Mouse (Mus musculus): Measurements from ENCODE around the gene Snrpb2. TPM values are rescaled to one million over a fixed set of nuclear protein-coding genes. Genes with fewer than 3 reads are reported as not detected.
A peak's percentile ranks its signal among the peaks of the same experiment; 100 is the strongest.

Gene Snrpb2
- polyA plus RNA-seq, 1 experiment from 2014 or later: 56.9 TPM

DNA sequence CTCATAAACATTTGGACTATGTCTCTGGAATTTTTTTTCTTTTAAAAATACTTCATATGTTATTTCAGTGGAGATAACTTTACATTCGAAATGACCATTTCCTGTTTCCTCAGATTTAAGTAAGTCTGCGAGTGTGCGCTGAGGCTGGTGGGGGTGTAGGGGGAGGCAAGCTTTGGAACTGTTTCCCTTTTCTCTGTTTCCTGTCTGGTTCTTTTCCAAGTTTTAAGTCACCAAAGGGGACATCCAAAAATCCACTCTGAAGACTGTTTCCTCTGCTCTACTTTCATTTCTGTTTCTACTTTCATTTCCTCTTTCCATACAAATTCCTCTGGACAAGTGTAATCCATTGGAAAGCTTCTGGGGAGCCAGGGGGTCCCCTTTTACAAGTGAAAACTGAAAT lies 18.9 kb downstream of the Snrpb2 start:
- H3K27ac ChIP-seq: no peak overlapping the region
- no peak overlapping the region for H3K4me3 ChIP-seq (replicated peaks; ENCODE audit: low read length)
- no peak for DNase-seq (ENCODE audit: low spot score)
- no peaks in the 10 kb centered on the region for H3K27me3 ChIP-seq (ENCODE audit: control insufficient read depth, insufficient read depth, low read length)
- no peaks in the 10 kb centered on the region for H3K9me3 ChIP-seq (ENCODE audit: control insufficient read depth, low read length)
- ATAC-seq (ENCODE audit: low FRiP score): no peak
- 93% methylated on average over 3 of the region's 3 CpGs for WGBS
- no peak overlapping the region for H3K9ac ChIP-seq
- H3K4me1 ChIP-seq (replicated peaks; ENCODE audit: control insufficient read depth, insufficient read depth, low read length): no peaks in the 10 kb centered on the region
- no peak overlapping the region for H3K4me2 ChIP-seq (replicated peaks)
- no peaks in the 10 kb centered on the region for H3K36me3 ChIP-seq (replicated peaks; ENCODE audit: control insufficient read depth, insufficient read depth)

DNA sequence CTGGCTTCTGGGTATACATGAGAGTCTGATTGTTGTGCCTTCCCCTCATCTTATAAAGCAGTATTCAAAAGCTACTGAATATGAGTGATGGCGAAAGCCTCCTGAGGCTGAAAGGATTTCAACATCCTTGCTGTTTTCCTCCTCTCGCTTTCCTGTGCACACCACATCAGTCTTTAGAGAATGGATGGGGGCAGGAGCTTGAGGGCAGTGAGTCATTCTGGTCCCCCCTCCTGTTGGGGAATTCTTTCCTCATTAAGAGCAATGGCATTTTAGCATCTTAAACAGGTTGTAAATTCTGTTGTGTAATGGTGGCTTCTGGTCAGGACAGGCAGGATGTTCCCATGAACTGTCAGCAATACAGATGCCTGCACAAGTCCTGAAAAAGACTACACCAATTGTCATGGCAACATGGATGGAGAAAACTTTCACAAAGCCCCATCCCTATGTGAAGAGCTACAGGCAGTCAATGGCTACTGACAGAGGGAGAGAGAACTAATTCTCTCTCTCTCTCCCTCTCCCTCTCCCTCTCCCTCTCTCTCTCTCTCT lies 22.1 kb downstream of the Snrpb2 start:
- no peaks in the 10 kb centered on the region for H3K36me3 ChIP-seq (replicated peaks; ENCODE audit: control insufficient read depth, insufficient read depth)
- H3K9me3 ChIP-seq (ENCODE audit: control insufficient read depth, low read length): no peaks in the 10 kb centered on the region
- ATAC-seq (ENCODE audit: low FRiP score): no peak
- WGBS: 62% methylated on average over 2 of the region's 2 CpGs
- DNase-seq (ENCODE audit: low spot score): no peak
- H3K4me3 ChIP-seq (replicated peaks; ENCODE audit: low read length): no peak overlapping the region
- H3K4me1 ChIP-seq (replicated peaks; ENCODE audit: control insufficient read depth, insufficient read depth, low read length): no peaks in the 10 kb centered on the region
- H3K4me2 ChIP-seq (replicated peaks): no peak overlapping the region
- no peak overlapping the region for H3K9ac ChIP-seq
- H3K27ac ChIP-seq: no peak overlapping the region
- no peaks in the 10 kb centered on the region for H3K27me3 ChIP-seq (ENCODE audit: control insufficient read depth, insufficient read depth, low read length)

DNA sequence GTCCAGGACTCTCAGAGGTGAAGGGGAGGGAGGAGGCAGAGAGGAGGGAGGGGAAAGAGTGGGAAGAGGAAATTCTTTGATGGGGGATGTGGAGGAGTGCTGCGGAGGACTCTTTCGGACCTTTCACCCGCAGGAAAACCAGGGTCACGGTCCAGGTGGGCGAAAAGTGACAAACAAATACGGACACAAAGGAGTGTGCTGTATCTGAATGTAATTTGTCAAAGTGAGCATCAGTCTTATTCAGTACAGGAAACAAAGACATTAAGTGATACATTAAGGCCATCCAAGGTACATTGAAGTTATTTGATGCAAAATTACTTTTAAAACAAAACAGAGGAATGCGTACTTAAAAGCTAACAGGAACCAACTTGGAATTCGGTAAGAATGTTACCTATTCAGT lies 27.0 kb downstream of the Snrpb2 start:
- DNase-seq (ENCODE audit: low spot score) (no peak), ATAC-seq (ENCODE audit: low FRiP score) (no peak)
- Histone ChIP-seq H3K9ac (no peak overlapping the region), H3K36me3 (replicated peaks; ENCODE audit: control insufficient read depth, insufficient read depth) (no peaks in the 10 kb centered on the region), H3K4me3 (replicated peaks; ENCODE audit: low read length) (no peak overlapping the region), H3K27me3 (ENCODE audit: control insufficient read depth, insufficient read depth, low read length) (no peaks in the 10 kb centered on the region), H3K27ac (no peak overlapping the region), H3K4me1 (replicated peaks; ENCODE audit: control insufficient read depth, insufficient read depth, low read length) (no peaks in the 10 kb centered on the region), H3K9me3 (ENCODE audit: control insufficient read depth, low read length) (no peaks in the 10 kb centered on the region), H3K4me2 (replicated peaks) (no peak overlapping the region)
- 90% methylated on average over 8 of the region's 8 CpGs for WGBS

DNA sequence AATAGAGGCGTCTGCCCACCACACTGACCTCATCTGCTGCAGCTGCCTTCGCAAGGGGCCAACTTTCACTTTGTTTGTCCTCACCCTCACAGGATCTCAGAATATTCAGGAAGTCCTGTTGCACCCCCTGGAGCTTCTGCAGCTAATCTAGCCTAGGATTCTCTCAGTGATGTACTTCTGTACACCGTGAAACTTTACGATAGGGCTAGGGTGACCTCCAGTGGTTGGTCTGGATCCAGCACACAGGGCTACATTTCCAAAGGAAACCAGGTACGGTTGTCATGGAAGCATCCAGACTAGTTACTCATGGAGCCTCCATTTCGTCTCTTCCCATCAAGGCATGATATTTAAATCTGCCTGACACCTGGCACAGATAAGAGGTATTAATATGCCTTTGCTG lies 30.9 kb downstream of the Snrpb2 start:
- no peak overlapping the region for H3K4me3 ChIP-seq (replicated peaks; ENCODE audit: low read length)
- 40% methylated on average over 6 of the region's 6 CpGs for WGBS
- peak; percentile 90 for ATAC-seq (ENCODE audit: low FRiP score)
- no peaks in the 10 kb centered on the region for H3K27me3 ChIP-seq (ENCODE audit: control insufficient read depth, insufficient read depth, low read length)
- no peak overlapping the region for H3K9ac ChIP-seq
- DNase-seq (ENCODE audit: low spot score): peak; percentile 90
- no peaks in the 10 kb centered on the region for H3K9me3 ChIP-seq (ENCODE audit: control insufficient read depth, low read length)
- no peaks in the 10 kb centered on the region for H3K36me3 ChIP-seq (replicated peaks; ENCODE audit: control insufficient read depth, insufficient read depth)
- H3K4me2 ChIP-seq (replicated peaks): no peak overlapping the region
- H3K4me1 ChIP-seq (replicated peaks; ENCODE audit: control insufficient read depth, insufficient read depth, low read length): no peaks in the 10 kb centered on the region
- H3K27ac ChIP-seq: no peak overlapping the region

DNA sequence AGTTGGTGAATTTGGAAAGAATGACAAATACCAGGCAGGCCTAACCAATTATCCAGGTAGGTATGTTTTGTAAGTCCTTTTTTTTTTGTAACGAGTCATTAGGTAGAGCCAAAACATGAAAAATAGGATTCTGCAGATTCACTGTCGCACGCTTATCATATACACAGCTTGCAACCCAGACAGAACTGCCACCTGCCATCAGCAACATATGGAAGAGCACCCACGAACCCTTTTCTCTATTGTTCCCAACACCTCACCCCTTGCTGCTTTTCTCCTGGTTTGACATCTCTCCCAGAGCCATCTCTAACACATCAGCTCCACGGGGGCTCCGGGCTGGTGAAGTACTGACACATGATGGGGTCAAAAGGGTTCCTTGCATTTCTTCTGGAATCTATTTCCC lies 31.9 kb downstream of the Snrpb2 start:
- Histone ChIP-seq H3K27ac (no peak overlapping the region), H3K27me3 (ENCODE audit: control insufficient read depth, insufficient read depth, low read length) (no peaks in the 10 kb centered on the region), H3K4me1 (replicated peaks; ENCODE audit: control insufficient read depth, insufficient read depth, low read length) (no peaks in the 10 kb centered on the region), H3K36me3 (replicated peaks; ENCODE audit: control insufficient read depth, insufficient read depth) (no peaks in the 10 kb centered on the region), H3K9ac (no peak overlapping the region), H3K4me2 (replicated peaks) (no peak overlapping the region), H3K4me3 (replicated peaks; ENCODE audit: low read length) (no peak overlapping the region), H3K9me3 (ENCODE audit: control insufficient read depth, low read length) (no peaks in the 10 kb centered on the region)
- WGBS: 63% methylated on average over 6 of the region's 6 CpGs
- ATAC-seq (ENCODE audit: low FRiP score) (no peak), DNase-seq (ENCODE audit: low spot score) (no peak)

DNA sequence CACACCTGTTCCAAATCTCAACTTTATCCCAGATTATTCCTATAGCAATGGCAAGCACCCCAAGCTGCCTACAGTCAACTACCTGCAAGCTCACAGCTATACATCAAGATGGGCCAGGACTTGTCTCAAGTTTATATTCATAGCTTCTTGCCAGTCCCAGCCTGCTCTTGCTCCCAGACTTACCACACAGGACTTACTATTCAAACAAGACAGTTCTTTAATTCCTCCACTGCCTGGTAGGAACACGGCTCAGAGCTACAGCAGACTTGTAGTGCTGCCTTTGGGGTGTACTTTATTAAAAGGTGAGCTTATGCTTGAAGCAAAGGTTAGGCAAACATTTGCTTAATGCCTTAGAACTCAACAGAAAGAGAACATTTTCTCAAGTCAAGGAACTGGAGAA lies 34.3 kb downstream of the Snrpb2 start:
- Histone ChIP-seq H3K4me1 (replicated peaks; ENCODE audit: control insufficient read depth, insufficient read depth, low read length) (no peaks in the 10 kb centered on the region), H3K4me2 (replicated peaks) (no peak overlapping the region), H3K27me3 (ENCODE audit: control insufficient read depth, insufficient read depth, low read length) (no peaks in the 10 kb centered on the region), H3K27ac (no peak overlapping the region), H3K4me3 (replicated peaks; ENCODE audit: low read length) (no peak overlapping the region), H3K9ac (no peak overlapping the region), H3K9me3 (ENCODE audit: control insufficient read depth, low read length) (no peaks in the 10 kb centered on the region), H3K36me3 (replicated peaks; ENCODE audit: control insufficient read depth, insufficient read depth) (no peaks in the 10 kb centered on the region)
- no peak for DNase-seq (ENCODE audit: low spot score)
- 87% methylated on average over 1 of the region's 1 CpGs for WGBS
- no peak for ATAC-seq (ENCODE audit: low FRiP score)

DNA sequence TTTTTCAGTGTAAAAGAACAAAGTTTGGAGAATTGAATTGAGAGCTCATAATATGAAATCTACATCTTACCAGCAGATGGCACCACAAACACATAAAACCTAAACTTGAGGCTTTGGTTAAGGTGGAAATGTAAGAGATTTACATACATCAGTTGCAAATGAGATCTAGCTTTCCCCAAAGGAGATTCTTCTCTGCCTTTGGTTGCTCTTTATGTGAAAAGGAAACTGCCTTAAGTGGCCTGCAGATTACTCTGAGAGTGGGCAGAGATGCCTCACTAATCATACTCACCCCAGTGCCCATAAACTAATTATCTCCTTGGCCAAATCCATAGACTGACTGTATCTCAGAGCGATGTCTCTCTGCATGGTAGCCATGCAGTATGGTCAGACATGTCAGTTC lies 51.0 kb downstream of the Snrpb2 start:
- ATAC-seq (ENCODE audit: low FRiP score) (peak; percentile 46; the same call in 1 of the 2 replicates), DNase-seq (ENCODE audit: low spot score) (peak; percentile 88)
- Histone ChIP-seq H3K9ac (no peak overlapping the region), H3K4me3 (replicated peaks; ENCODE audit: low read length) (no peak overlapping the region), H3K9me3 (ENCODE audit: control insufficient read depth, low read length) (no peaks in the 10 kb centered on the region), H3K27ac (no peak overlapping the region), H3K27me3 (ENCODE audit: control insufficient read depth, insufficient read depth, low read length) (no peaks in the 10 kb centered on the region), H3K36me3 (replicated peaks; ENCODE audit: control insufficient read depth, insufficient read depth) (no peaks in the 10 kb centered on the region), H3K4me1 (replicated peaks; ENCODE audit: control insufficient read depth, insufficient read depth, low read length) (no peaks in the 10 kb centered on the region), H3K4me2 (replicated peaks) (no peak overlapping the region)
- 65% methylated on average over 1 of the region's 1 CpGs for WGBS

DNA sequence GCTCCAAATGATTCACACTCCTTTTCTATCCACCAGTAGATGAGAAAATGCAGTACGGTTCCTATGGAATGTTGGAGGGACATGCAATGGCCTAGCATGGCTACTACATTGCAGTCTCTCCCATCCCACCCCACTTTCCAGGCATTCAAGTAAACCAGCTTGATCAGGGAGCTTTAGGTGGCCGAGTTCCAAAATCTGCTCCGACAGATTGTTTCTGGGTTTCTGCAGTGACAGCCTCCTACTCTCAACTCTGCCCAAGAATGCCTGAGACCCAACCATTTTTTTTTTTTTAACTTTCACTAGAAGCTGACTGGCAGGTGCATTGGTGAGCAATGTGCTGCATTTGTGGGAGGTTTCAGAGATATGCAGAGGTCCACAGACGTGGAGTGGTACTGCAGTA lies 51.9 kb downstream of the Snrpb2 start:
- H3K4me3 ChIP-seq (replicated peaks; ENCODE audit: low read length): no peak overlapping the region
- no peak overlapping the region for H3K27ac ChIP-seq
- no peak overlapping the region for H3K9ac ChIP-seq
- ATAC-seq (ENCODE audit: low FRiP score): no peak
- no peaks in the 10 kb centered on the region for H3K4me1 ChIP-seq (replicated peaks; ENCODE audit: control insufficient read depth, insufficient read depth, low read length)
- no peaks in the 10 kb centered on the region for H3K27me3 ChIP-seq (ENCODE audit: control insufficient read depth, insufficient read depth, low read length)
- WGBS: 80% methylated on average over 4 of the region's 4 CpGs
- no peak for DNase-seq (ENCODE audit: low spot score)
- no peak overlapping the region for H3K4me2 ChIP-seq (replicated peaks)
- no peaks in the 10 kb centered on the region for H3K36me3 ChIP-seq (replicated peaks; ENCODE audit: control insufficient read depth, insufficient read depth)
- no peaks in the 10 kb centered on the region for H3K9me3 ChIP-seq (ENCODE audit: control insufficient read depth, low read length)

DNA sequence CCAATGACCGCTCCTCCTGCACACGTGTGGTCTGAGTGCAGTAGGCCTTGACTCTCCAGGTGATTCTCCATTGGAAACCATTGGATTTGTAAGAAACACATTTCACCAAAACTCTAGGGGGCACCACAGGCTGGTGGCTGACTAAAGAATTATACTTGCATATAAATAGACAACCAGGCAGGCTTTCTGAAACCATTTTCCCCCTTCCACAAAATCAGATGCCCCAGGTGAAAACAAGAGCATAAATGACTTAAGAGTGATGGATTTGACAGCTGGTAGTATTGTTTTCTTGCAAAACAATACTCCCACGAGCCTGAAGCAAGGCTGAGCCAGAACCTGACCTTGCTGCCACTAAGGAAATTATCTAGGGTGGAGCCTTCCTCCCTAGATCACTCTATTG lies 54.6 kb downstream of the Snrpb2 start:
- no peak for ATAC-seq (ENCODE audit: low FRiP score)
- 55% methylated on average over 3 of the region's 3 CpGs for WGBS
- H3K36me3 ChIP-seq (replicated peaks; ENCODE audit: control insufficient read depth, insufficient read depth): no peaks in the 10 kb centered on the region
- no peaks in the 10 kb centered on the region for H3K4me1 ChIP-seq (replicated peaks; ENCODE audit: control insufficient read depth, insufficient read depth, low read length)
- H3K9me3 ChIP-seq (ENCODE audit: control insufficient read depth, low read length): no peaks in the 10 kb centered on the region
- H3K4me3 ChIP-seq (replicated peaks; ENCODE audit: low read length): no peak overlapping the region
- no peaks in the 10 kb centered on the region for H3K27me3 ChIP-seq (ENCODE audit: control insufficient read depth, insufficient read depth, low read length)
- H3K4me2 ChIP-seq (replicated peaks): no peak overlapping the region
- DNase-seq (ENCODE audit: low spot score): peak; percentile 53
- no peak overlapping the region for H3K27ac ChIP-seq
- H3K9ac ChIP-seq: no peak overlapping the region

DNA sequence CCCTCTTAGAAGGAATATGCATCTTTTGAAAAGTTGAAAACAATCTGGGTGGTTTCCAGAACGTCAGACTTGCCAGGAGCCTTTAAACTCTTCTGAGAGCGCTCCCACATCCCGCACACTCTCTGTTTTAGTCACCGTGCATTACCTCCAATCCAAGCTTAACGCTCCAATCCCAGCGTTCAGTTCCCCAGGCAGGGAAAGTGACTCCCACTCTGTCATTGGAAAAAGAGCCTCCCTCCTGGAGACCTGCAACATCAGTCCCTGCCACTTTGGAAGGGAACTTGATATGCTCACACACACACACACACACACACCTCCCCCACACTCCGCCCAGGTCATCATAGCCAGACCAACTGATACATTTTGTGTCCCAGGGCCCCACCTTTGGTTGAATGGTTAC lies 55.4 kb downstream of the Snrpb2 start:
- H3K4me1 ChIP-seq (replicated peaks; ENCODE audit: control insufficient read depth, insufficient read depth, low read length): no peaks in the 10 kb centered on the region
- ATAC-seq (ENCODE audit: low FRiP score): no peak
- no peak overlapping the region for H3K27ac ChIP-seq
- no peaks in the 10 kb centered on the region for H3K36me3 ChIP-seq (replicated peaks; ENCODE audit: control insufficient read depth, insufficient read depth)
- no peak overlapping the region for H3K4me3 ChIP-seq (replicated peaks; ENCODE audit: low read length)
- 80% methylated on average over 7 of the region's 7 CpGs for WGBS
- no peak overlapping the region for H3K4me2 ChIP-seq (replicated peaks)
- no peaks in the 10 kb centered on the region for H3K27me3 ChIP-seq (ENCODE audit: control insufficient read depth, insufficient read depth, low read length)
- no peak for DNase-seq (ENCODE audit: low spot score)
- no peak overlapping the region for H3K9ac ChIP-seq
- H3K9me3 ChIP-seq (ENCODE audit: control insufficient read depth, low read length): no peaks in the 10 kb centered on the region
